Mouse (Mus musculus) lung, postnatal 4 days (tissue): Measurements from ENCODE around the gene Parn.

Experiments used
- DNase-seq, 2 experiments: peaks; one replicate each; pipeline ENCODE4 v3.0.0; 2021

Parn gene

DNA sequence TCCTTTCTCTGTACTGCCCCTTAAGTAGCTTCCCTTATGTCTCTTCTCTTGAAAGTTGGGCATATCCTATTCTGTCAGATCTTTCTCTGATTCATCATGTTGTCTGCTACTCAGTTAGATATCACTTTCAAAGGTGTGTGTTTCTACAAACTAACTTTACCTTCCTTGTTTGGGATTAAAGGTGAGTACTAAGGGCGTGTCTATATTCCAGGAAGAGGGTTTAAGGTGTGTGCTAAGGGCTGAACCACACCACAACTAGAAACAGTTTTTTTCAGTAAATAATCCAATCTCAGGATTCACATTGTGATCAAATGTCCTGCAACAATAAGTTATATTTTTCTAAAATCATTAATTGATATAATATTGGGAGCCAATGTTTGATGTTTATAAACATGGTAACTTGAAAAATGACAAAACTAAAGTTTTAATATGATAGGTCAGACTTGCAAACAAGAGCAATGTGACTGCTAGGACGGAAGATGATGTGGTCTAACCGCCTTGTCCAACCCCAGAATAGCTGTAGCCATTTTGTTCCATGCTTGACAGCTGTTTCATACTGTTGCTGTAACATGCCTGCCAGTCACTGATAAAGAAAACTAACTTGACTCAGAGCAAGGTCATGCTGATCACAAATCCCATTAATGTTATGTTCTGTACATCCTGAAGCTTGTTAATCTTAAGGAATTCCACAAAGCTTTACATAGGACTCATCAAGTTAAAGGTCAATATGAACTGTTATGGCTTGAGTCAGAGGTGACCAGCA is 46.0 kb downstream of the Parn start:
- DNase-seq, result no peak

DNA sequence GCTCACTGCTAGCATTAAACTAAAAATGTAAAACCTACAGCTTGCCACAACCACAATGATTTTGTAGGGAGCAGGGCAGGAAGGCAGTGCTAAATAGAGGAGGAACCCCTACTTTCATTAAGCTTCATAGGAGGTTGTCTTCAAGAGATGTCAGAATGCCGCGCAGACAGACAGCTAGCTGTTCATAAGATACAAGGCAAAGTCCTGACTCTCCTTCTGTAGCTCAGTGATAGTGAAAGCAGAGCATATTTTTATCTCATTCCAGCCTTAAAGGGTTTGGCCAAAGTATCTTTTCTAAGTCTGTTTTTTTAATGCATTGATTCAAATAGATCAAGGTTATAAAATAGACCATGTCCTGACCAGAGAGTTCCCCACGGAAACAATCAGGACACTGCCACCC is 47.8 kb downstream of the Parn start:
- DNase-seq, result no peak

DNA sequence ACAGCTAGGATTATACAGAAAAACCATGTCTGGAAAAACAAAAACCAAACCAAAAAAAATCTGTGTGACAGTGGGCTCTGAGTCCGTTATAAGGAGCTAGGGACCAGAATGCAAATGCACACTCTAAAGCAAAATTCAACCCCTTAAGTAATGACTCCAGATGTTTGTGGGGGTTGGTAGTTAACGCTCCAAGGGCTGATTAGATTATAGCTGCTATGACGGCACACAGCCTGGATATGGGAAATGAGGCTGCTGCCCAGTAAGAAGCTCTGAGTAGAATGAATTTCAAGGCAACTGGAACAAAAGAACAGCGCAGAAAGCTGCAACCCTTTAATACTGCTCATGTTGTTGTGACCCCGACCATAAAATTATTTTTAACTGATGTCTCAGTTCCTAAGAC is 52.7 kb downstream of the Parn start:
- no peak for DNase-seq

DNA sequence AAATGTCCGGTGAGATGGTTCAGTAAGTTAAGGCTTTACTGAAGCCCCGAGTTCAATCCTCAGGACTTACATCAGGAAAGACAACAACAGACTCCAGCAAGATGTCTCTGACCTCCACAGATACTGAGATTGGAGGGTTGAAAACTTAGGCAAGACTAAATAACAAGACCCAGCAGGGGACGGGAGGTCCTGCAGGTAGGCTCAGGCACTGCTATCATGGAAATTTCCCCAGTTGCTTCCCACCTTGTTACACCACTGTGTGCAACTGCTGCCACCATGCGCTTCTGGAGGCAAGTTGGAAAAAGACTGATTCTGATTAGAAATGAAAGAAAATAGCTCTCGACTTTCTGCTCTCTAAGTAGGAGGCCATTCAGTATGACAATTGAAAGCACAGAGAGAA is 55.4 kb downstream of the Parn start:
- no peak for DNase-seq

DNA sequence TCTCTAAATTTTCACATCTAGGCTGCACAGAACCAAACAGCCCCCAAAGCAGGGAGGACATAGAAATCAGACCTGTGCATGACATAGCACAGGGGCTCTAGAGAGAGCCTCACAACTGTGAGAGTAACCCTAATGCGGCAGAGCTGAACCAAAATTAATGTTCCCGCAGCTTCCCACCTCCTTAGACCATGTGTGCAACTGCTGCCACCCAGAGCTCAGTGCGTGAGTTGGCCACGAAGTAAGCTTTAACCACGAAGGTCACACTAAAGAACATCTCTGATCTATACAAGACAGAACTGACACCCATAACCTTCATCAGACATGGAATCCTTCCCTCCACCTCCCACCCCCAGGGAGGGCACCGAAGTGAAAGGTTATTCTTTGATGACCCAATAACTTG is 55.9 kb downstream of the Parn start:
- peak in 1 of 2 experiments; percentile 16 for DNase-seq

DNA sequence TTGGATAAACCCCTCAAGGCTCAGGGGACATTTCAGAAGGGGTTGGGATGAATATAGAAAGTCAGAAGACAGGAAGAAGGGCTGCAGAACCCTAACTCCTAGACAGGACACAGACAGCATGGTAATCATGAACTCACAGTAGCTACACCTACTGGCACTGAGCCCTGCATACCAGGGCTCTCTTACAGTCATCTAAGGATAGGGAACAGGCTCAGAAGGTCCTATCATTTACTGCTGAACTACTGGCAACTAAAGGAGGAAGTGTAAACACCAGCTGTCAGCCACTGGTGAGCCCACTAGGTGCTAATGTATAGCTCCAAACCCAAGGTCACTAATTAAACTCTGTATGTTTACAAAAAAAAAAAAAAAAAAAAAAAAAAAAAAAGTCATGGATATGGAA is 56.6 kb downstream of the Parn start:
- DNase-seq, result peak; percentile 24 to 56

DNA sequence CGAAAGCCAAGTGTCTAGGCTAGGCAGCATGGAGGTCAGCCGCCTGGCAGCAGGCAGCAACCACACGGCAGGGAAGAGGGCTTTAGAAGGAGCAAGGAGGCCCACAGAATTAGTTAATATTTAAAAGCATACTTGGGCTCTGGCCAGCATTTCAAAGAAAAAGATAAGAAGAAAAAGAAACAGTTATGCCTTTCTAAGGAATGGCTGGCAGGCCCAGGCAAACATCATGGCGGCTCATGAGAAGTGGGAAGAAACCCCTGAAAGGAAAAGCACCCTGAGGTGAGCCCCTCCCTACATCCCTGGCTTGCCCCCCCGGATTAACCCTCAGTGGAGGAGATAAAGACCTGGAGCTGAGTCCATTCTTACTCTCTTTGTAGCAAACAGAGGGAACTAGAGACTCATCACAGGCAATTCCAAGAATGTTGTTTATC is 57.0 kb downstream of the Parn start:
- DNase-seq, result peak; percentile 27 to 44

DNA sequence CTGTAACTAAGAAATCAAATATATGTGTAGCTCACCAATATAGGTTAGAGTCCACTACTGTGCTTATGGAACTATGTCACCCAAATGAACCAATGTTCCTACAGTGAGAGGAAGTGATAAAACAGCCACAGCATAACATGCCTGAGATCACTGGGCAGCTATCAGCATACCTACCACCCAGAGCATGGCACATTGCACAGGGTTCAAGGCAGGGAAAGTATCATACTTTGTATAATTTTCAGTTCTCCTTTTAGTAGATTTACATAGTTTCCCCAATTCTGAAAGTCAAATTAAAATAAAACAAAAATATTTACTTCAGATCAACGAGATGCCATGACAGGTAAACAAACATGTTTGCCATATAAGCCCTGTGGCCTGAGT is 59.3 kb downstream of the Parn start:
- no peak for DNase-seq

DNA sequence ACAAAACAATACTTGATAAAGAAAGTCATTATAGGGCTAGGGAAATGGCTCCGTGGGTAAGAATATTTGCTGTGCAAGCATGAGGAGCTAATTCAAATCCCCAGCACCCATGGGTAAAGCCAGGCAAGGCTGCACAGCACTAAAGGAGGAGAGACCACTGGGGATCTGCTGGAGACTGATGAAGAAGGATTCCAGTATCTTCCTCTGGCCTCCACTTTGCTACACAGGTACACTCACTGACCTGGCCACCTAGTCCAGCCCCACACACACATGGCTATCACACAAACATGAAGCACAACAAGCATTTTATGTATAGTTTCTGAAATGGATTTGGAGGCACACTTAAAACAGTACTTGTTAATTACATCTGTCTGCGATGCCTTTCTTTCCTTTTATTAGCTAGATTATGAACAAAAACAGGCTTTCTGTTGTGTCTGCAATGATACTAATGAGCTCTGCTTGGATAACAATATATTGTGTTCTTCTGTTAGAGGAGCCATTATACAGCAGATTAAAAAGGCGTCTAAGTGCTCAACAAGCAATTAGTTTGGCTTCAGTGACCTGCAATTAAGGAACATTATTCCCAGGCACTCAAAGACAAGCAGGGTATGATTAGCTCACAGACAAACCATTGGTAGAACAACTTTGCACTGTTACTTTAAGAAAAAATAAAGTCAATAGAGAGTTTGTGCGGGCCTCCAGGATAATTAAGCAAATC is 59.8 kb downstream of the Parn start:
- DNase-seq, result no peak

DNA sequence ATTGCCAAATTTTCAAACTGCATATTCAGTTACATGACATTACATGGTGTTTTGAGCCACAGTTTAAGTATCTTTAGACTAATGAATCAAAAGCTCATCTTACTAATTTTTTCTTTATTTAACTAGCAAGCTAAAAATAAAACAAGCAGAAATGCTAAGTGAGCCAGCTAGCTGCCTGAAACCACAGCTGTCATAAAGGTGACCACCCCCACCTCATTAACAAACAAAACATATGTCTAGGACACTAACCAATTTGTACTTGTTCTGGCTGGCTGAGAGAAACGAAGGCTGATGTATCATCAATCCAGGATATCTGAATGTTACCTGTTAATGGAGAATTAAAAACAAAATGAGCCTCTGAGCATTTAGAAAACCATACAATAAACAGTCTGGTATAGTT is 65.2 kb downstream of the Parn start:
- no peak for DNase-seq

DNA sequence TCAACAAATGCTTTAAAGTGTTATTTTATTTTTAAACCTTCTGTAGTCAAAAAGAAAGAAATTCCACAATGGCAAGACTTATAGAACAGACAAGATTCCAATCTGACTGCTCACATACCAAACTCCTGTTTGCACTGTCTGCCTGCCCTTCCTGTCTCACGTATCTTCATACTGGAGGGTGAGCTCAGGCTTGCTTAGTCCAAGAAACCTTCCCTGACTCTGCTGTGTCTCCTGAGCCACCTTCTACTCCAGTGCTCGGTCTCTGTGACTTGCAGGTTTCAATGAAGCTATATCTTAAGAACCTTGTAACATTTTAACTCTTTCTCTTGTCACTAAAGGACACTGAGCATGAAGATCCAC is 78.9 kb downstream of the Parn start:
- DNase-seq, result no peak

DNA sequence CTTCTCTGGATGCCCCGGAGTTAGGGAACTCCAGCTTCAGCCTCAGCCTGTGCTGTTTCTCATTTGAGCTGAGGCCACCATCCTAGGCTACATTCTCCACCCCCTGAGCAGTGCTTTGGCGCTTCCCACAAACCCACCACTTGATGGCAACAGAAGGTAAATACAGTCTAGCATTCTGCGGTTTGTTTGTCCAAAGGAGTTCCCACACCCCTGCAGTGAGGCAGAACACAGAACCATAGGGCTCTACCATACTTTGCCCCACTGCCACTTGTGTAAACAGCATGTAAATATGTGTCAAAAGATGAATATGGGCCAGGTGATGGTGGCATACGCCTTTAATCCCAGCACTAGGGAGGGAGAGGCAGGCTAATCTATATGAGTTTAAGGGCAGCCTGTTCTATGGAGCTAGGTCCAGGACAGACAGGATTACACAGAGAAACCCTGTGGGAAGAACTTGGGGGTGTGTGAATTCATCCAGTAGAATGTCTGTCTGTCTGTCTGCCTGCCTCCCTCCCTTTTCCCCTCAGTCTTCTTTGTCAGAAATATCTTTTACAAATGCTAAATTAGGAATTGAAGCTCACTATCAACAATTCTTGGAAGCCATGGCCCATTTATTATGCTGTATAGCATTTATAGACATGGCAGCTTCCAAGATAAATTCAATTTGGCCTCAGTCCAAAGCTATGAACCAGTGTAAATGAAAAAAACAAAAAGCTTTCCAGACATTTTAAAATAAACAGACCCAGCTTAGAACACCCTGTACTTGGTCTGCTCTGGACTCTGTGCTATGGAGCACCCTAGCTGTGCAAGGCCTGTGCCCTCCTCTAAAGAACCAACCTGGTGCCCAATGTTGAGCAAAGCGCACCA is 79.6 kb downstream of the Parn start:
- no peak for DNase-seq

DNA sequence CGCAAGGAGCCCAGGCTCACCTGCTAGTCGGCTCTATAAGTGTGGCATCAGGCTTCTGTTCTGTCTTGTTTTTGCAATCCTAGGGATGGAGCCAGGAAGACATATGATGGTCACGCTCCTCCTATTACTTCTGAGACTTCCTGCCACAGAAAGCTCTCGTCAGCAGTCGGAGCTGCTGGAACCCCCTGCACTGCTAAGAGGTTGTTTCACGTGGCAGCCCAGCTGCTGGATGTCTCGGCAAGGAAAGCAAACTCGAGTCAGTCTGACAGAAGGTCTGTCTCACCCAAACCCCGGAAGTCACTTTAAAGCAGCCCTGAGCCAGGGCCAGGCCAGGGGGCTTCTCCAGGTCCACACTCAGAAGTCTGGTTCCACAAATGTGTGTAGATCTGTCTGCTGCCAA is 82.7 kb downstream of the Parn start:
- peak in 1 of 2 experiments; percentile 63 for DNase-seq

DNA sequence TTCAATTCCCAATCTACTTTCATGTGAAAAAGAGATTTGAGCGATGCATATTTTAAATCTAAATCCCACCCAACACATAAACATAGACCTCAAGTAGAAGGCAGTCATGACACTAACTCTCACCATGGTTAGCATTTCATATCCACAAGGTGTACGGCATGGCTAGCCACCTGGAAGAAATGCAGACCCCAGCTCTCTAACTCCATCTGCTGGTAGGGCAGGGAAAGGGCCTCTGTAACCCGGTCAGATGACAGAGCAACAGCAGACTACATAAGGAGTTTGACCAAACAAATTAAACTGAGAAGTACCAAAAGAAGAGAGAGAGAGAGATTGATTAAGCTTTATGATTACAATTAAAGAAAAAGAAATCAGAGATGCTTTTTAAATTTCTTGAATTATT is 87.2 kb downstream of the Parn start:
- no peak for DNase-seq

DNA sequence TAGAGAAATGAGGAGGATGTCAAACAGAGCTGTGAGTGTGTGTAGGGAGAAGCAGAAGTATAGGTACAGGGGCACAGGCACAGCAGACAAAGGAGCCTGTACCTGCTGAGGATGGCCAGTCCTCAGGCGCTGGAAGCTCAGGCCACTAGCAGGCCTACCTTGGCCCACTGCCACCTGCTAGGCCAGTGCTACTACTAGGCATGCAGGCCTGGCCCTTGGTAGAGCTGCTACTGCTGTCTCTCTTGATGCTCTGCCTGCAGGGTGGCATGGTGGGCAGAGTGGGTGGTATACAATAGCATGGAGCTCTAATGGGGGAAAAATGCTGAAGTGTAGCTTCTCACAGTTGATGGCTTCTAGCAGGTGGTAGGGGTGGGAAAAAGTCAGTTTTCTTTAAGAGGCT is 88.0 kb downstream of the Parn start:
- DNase-seq, result no peak

DNA sequence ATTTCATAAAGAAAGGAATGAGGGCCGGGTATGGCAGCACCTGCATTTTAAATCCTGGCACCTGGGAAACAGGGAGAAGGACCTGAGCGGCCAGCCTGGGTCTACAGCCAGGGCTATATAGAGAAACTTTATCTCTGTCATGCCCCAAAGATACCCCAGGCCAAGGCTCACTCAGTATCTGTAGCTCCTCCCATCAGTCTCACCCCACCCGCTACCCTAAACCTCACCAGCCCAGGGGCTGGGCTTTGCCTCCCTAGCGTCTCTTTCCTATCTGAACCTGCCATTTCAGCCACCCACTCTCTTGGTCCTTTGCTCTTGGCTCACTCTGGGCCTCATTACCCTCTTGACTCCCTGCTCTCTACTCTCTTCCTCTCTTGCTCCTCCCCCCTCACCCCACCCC is 92.7 kb downstream of the Parn start:
- no peak for DNase-seq

DNA sequence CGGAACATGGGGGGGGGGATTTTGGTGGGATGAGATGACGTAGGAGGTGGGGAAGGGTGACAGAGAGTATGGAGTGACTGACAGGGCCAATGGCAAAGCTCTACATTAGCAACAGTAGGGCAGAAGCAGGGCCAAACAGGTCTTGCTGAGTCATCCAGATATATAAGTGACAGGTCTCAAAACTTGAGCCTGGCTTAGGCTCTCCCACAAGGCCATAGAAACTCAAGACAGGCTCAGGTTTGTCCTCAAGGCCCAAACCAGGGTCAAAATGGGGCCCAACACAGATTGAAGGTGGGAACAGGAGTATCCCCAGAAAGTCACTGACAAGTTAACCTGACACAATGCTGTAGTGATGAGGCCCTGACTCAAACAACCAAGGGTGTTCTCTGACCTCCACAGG is 99.7 kb downstream of the Parn start:
- DNase-seq, result no peak

DNA sequence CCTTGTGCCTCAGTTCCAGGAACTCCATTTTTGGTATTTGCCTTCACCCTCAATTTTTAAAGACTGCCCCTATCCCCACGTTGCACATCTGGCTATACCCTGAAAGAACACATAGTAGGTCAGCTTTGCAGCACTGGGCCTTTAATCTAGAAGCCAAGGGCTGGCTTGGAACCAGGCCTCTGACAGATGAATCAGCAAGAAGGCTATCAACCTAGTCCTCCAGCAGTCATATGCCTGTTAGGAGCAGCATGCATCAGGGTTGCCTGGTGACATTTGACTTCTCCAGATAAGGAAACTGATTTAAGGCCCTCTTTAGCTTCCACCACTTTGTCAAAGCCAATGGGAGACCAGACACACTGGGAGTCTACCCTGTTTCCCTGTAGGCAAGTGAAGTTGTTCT is 100.4 kb downstream of the Parn start:
- no peak for DNase-seq

DNA sequence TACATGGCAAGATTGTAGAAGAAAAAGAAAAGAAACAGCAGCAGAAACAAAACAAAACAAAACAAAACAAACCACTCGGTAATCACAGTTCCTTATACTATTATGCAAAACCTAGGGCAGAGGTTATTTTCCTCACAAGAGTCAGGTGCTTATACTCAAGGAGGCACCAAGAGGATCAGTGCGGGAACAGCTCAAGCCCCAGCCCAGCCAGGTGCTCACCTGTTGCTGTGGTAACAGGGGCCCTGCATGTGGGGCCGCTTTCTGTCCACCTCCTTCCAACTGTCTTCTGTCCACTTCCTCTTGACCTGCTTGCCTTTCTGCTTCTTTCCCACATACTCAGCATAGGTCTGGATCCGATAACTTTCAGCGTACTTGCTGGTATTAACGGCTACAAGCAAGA is 101.6 kb downstream of the Parn start:
- DNase-seq, result peak; percentile 30 to 73

DNA sequence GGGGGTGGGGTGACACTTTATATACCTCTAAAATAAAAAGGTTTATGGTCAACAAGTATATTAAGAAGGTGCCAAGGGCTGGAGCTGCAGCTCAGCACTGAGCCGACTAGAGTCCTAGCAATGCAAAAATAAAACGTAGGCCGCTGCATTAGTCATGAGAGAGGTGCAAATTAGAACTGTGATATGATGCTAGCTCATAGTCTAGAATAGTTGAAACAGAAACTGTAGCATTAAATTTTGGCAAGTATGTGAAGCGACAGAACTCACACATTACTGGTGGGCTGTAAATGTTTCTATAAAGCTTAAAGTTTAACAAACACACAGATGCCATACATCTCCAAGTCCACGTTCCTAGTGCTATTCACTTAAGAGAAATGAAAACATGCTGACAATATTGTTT is 102.7 kb downstream of the Parn start:
- no peak for DNase-seq

DNA sequence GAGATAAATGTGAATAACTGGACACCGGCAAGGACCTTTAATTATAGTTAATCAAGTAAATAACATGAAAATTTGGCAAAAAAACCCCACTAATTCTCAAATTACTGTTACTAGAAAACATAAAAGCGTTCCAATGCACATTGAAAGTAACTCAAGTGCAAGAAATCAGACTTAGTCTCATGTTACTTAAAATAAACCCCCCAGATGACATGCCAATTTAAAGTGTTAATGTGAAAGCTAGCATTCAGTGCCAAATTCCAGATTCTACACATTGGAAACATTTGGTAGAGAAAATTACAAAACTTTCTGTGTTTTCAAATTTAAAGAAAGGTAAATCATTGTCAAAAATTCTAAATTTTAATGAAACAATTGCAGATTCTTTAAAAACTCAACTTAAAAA is 110.2 kb downstream of the Parn start:
- DNase-seq, result no peak

DNA sequence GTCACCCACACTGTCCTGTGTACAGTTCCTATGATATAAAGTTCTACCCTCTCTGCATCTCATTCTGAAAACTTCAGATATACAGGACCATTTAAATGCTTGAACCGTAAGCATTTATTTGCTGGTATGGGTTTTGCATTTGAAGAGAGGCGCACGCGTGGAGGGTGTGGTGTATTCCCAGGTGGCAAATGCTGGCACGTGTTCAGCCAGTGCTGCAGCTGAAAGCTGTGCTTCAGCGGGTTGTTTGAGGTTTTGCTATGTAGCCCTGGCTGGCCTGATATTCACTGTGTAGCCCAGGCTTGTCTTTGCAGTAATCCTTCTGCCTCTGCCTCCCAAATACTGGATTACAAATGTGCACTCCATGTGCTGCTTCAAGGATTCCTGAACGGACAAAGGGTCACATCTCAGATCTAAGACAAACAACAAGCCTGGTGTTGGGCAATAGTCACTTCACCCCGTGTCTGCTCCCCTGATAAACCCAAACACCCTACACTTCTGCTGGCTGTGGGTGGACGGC is 111.0 kb downstream of the Parn start:
- DNase-seq, result no peak

DNA sequence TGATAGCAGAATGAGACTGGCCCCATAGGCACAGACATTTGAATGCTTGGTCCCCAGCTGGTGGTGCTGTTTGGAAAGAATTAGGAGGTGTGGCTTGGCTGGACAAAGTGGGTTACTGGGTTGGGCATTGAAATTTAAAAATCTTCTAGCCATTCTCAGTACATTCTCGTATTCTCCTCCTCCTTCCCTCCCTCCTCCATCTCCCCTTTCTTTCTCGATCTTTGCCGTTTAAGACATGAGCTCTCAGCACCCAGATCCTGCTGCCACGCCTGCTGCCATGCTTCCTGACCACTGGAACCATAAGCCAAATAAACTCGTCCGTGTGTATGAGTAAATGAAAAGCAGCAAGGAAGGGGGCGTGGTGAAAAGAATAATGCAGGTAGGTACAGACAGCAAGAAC is 111.5 kb downstream of the Parn start:
- DNase-seq, result no peak

DNA sequence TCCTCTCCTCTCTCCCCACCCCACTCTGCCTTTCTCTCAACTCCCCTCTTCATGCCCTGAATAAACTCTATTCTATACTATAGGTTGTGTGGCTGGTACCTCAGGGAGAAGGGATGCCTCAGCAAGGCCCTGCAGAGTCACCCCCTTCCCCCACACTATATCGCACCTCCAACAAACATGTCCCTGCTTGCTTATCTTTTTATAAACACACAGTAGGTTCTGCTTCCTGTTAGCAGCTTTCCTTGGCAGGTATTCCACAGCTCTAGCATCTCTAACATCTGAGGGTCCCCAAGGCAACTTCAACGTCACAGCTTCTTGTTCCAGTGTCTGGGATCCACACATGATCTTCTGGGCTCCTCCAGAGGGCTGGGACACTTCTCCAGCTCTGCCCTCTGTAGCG is 117.3 kb downstream of the Parn start:
- DNase-seq, result no peak
